Mouse (Mus musculus) MEL (cell line): ENCODE measurements around the gene Lpin3.

Experiments
- CTCF ChIP-seq, 3 experiments: IDR thresholded peaks in 2 of 3; conservative IDR thresholded peaks in 1 of 3; 2 replicates each; pipeline ENCODE4 v1.5.1; 2011 to 2012; ENCODE audit warnings: low read length in 3 of 3, low read depth in 2 of 3, mild to moderate bottlenecking in 2 of 3, improper control_type of control experiment in 1 of 3, inconsistent platforms in 1 of 3, mixed read lengths in 1 of 3, moderate library complexity in 1 of 3; ENCODE audit not compliant: control insufficient read depth in 1 of 3, insufficient read depth in 1 of 3, poor library complexity in 1 of 3, severe bottlenecking in 1 of 3
- GATA1 ChIP-seq: IDR thresholded peaks from 2 replicates; pipeline ENCODE4 v1.6.1; 2011; ENCODE audit warnings: low read depth, low read length, improper control_type of control experiment

DNA sequence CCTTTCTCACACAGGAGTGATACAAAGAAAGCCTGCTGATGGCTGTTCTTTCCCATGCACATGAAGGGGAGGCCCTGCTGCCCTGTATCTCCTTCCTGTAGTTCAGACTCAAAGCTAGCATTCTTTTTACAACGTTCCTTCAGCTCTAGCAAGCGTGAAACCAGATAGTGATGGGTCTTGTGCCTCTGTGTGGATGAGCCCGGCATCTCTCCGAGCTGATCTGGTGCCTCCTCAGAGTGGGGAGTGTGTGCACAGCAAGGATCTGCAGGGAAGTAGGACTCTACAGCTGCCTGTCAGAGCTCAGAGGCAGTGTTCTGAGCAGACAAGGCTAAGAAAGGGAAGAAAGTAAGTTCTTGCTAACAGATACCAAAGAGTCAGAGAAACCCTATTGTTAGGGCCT is 71.1 kb downstream of the Lpin3 start:
- TF ChIP-seq CTCF (IDR thresholded peaks at IDR 0.05 in 2 of 3, conservative IDR thresholded peaks at IDR 0.05 in 1 of 3; ENCODE audit: control insufficient read depth in 1 of 3, insufficient read depth in 1 of 3, low read depth in 2 of 3, low read length in 3 of 3, poor library complexity in 1 of 3, severe bottlenecking in 1 of 3) (no peak), GATA1 (no peak)
